Mouse (Mus musculus) ZHBTc4 (cell line): ENCODE measurements around the gene Trabd2b.

Experiments used
- DNase-seq: peaks from one replicate; pipeline ENCODE4 v3.0.0-alpha.2; 2011; ENCODE audit warnings: low read depth, low spot score

Gene Trabd2b

DNA sequence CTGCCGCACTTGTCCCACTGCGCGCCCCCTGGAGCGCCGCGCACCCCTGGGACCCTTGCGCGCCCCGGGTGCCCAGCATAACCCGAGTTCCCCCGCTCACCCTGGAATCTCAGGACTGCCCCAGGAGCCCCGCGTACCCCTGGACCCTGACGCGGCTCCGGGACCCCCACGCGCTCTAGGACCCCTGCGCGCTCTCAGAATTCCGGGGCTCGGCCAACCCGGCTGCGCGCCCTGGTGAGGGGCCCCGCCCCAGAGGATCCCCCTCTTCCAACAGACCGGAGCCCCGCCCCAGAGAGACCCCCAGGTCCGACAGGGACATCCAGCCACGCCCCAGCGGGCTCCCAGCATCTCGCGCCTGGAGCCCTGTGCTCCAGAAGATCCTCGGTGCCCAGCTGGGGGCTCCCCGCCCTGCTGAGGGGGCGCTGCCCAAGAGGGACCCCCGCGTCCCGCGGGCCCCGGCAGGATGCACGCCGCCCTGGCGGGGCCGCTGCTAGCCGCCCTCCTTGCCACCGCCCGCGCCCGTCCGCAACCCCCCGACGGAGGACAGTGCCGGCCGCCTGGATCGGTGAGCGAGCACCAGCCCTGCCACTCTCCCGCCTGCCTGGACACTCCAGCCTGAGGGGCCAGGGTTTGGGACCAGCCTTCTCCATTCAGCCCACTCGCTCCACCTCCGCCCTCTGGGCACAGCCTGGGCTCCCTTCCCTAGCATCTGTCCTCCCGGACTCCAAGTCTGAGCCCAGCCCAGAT, at the start of gene Trabd2b:
Trabd2b (plus strand) TSS at position 370 of the 747 bp plus-strand sequence.
- DNase-seq, result peak; percentile 25

- DNase-seq, result no peak
Observed at GRCm38 (mm10) chr4:114357420-114357819, 49.1 kb upstream of the Trabd2b start.

GRCm38 (mm10) chr4:114358874-114359273, 47.6 kb upstream of the Trabd2b start:
- DNase-seq, result no peak

GRCm38 (mm10) chr4:114359818-114360217, 46.7 kb upstream of the Trabd2b start:
- DNase-seq, result no peak

- no peak for DNase-seq
Observed at GRCm38 (mm10) chr4:114361336-114361735, 45.2 kb upstream of the Trabd2b start.

DNA sequence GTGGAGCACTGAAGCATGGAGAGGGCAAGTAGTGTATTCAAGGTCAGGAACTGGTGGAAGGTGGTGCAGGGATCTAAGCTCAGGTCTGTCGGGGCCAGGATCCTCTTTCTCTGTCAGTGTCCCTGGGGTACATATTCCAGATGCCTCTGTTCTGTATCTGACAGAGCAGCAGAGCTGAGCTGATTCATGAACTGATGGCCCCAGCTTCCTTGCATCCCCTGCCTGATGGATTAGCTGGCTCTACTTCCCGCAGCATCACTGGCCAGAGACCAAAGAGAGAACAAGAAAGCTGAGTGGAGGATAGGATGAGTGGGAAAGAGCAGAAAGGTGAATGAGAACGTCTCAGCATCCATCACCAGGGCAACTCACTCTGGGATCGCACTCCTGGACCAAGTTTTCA, 41.5 kb upstream of the Trabd2b start:
- DNase-seq, result no peak

DNA sequence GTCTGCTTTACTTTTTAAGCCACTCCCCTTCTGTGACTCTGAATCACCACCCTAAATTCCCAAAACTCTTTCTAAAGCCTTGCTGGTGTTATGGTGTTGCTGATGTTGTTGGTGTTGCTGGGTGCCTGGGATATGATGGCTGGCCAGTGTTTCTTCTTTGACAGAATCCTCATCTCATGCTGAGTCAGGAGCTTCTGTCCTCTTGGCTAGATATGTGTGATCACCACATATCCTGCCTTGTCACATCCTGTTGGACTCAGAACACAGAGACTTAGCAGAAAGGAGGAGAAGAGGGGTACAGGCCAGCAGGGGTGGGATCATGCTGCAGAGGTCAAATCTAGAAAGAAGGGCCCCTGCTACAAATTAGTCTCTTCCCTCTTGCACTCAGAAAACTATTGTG, 40.9 kb upstream of the Trabd2b start:
- no peak for DNase-seq

DNA sequence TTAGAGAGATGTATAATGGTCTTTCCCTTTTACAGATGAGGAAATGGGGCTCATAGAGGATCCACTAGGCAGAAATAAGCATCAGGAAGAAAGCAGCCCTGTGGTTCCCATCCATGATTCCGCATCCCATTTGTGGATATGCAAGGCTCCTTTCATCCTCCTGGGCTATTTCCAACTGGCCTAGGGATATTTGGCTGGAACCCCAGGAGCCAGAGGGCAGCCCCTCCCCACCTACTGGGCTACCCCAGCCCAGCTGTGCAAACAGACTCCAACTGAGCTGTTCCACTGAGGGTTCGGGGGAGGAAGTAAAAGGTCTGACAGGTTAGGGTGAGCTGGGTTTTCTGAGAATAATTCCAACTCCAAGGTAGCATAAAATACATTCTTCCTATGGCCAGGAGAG, 39.5 kb upstream of the Trabd2b start:
- no peak for DNase-seq

DNA sequence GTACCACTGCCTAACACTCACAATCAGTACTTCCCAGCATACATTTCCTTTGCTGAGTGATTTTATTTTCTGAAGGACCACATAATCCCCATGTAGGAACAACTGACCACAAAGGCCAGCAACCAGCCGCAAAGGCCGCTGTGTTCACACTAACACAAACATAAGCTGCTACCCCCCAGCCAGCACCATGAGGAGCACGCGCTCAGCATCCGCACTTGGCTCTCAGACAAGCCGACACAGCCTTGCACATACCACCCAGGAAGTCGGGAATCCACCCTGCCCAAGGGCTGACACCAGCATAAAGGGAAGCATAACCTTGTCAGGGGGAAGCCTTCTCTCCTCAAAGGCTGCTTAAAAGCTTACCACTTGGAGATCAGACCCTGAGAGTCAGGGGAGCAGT, 38.7 kb upstream of the Trabd2b start:
- DNase-seq, result no peak

DNA sequence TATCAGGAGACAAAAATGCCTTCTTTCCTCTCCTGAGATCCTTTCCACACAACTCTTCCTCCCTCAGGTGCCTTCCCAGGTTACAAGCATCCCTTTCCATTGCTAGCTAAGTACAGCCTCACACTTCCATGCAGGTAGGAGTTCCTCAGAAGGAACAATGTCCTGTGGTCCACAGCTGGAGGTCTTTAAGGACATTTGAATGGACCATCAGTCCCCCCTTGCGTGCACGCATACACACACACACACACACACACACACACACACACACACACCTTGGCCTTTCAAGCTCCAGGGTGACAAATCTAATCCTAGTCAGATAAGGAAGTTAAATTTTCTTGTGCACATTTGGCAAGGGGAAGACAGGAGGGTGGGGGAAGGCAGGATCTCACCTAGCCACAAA, 36.9 kb upstream of the Trabd2b start:
- DNase-seq, result no peak

DNA sequence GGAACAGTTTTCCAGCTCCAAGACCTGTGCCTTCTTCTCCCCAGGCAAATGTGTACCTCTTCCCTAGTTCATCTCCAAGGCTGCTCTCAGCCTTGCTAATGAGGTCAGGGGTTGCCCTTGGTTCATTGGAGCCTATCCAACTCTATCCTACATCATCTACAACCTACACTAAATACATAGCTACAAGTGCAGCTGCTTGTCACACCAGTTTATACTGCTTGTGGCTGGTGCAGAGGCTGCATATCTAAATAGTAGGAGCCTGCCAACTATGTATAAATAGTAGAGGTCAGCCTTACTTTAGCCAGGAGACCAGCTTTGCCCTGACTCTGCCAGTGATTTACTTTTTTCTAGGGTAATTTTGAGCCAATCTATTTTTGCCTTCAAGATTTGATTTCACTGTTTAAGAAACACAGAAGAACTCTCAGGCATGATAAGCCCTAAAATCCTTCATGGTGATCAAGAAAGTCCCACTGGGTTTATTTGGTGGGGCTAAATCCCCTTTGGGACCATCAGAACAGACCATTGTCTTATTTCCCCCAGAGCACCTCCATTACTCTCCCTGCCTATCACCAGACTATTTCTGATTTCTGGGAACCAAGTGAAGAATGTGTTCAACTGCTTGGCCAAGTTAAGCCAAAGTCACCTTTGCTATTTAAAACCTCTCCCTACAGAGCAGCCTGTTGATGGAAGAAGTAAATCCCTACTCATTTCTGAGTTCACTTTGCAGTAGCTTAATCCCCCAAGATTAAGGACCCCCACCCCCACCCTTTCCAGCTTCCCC, 35.4 kb upstream of the Trabd2b start:
- DNase-seq, result no peak

DNA sequence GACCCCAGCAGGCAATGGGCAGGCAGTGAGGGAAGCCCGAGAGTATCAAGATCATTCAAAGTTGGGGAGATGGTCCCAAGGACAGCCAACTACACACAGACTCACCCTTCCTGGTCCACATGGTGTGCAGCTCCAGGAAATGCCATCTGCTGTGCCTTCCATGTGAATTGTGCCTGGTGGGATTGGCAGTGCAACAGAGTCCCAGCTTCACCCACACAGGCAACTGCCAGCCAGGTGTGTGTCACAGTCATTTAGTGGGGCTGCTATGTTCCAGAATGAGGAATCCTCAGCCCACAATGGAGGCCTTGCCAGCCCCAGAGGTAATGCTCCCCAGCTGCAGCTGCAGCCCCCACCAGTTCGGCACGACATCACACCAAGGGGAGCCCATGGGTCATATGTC, 33.8 kb upstream of the Trabd2b start:
- no peak for DNase-seq

- DNase-seq, result no peak
Observed at GRCm38 (mm10) chr4:114374330-114374729, 32.2 kb upstream of the Trabd2b start.

DNA sequence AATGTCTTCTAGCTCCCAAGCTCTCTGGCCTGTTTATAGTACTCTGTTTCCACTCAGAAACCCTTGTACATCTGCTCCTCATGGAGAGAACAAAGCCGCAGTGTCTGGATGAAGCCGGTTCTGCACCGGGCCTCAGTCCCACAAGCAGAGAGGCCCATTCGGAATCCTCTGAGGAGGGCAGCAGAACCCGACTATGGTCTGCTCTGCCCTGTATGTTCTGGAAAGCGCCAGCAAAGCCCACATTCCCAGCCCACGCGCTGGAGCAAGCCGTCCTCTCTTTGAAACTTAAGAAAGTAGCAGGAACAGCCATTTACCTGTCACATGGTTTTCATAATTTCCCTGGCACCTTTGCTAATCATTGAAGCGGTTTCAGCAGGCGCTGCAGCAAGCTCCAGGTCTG, 29.0 kb upstream of the Trabd2b start:
- no peak for DNase-seq

GRCm38 (mm10) chr4:114378512-114378911, 28.0 kb upstream of the Trabd2b start:
- no peak for DNase-seq

- DNase-seq, result no peak
Observed at GRCm38 (mm10) chr4:114379416-114379956, 27.0 kb upstream of the Trabd2b start.

- no peak for DNase-seq
Observed at GRCm38 (mm10) chr4:114382627-114383026, 23.9 kb upstream of the Trabd2b start.

DNA sequence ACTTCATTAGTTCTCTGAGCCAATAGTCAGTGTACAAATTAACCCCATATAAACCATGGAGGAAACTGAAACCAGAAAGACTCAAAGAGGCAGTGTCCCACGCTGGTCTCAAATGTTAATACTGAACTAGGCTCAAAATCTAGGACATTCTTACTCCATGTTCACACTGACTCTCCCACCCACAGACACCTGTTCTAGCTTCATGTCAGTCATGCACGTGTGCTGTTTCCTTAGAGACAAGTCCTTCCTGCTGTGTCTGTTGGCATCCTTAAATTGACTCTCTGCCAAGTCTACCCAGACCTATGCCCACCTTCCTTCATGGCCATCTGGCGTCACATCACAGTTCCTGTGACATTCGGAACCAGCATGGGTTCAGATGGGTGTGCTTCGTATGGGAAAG, 21.3 kb upstream of the Trabd2b start:
- no peak for DNase-seq

DNA sequence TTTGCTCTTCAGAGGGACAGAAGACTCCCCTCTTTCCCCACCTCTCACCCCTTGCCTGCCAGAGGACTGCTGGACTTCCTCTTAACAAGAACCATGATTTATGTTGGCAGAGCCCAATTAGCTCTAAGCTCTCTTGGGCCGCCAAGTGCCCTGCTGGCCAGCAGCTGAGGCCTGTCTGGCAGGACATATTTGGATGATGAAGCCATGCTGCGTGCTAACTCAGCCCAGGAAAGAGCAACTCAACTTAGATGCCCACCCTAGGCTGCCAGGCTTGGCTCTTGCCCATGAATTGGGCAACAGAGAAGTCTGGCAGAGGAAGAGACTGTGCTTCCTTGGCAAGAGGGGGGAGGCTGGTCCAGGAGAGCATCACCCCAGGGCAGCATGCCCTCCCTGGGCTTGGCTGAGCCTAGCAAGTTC, 20.1 kb upstream of the Trabd2b start:
- DNase-seq, result no peak

DNA sequence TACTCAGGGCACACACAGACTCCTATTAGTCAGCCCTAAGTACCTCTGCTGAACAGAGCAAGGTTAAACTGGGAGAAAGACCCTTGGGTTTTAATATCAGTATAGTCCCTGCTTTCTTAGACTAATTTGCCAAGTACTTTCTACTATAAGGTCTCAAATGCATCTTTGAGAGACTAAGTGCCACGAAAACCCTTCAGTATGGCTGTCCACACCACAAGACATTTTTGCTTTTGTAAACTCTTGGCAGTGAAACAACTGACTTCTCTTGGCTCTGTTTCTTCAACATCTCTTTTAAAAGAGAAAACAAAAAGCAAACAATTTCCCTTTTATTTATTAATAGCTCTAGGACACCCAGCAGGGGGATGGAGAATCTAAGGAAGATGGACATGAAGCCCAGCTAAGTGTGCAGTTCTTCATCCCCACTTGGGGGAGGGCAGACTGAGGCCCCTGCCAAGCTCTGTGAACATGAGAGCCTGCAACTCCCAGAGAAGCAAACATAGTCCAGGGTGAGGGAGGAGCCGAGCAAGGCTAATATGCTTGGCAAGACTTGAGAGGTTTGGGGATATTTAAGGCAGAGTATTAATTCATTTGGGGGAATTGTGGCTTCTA, 18.9 kb upstream of the Trabd2b start:
- no peak for DNase-seq

- DNase-seq, result no peak
Observed at GRCm38 (mm10) chr4:114388306-114388705, 18.2 kb upstream of the Trabd2b start.

GRCm38 (mm10) chr4:114389653-114390052, 16.9 kb upstream of the Trabd2b start:
- DNase-seq, result no peak
